Mouse (Mus musculus): ENCODE data around the gene Tmem123. TPM values are rescaled to one million over a fixed set of nuclear protein-coding genes. Genes with fewer than 3 reads are reported as not detected.
A peak's percentile ranks its signal among the peaks of the same experiment; 100 is the strongest.

Gene Tmem123
- polyA plus RNA-seq, 1 experiment = 0.63 TPM

- H3K36me3 ChIP-seq (ENCODE audit: control insufficient read depth) = no peaks in the 10 kb centered on the region
- H3K27me3 ChIP-seq (ENCODE audit: control insufficient read depth) = no peaks in the 10 kb centered on the region
- TF ChIP-seq TAL1 (IDR thresholded peaks at IDR 0.05; ENCODE audit: low read length) = no peak
- TF ChIP-seq GATA1 (IDR thresholded peaks at IDR 0.05; ENCODE audit: low read length) = no peak
- no peak overlapping the region for H3K4me3 ChIP-seq (replicated peaks)
- H3K9me3 ChIP-seq (ENCODE audit: control insufficient read depth, low read length) = peaks cover 2% of the 10 kb centered on the region
- H3K4me1 ChIP-seq (ENCODE audit: control insufficient read depth) = no peaks in the 10 kb centered on the region
Measured at GRCm38 (mm10) chr9:7755889-7756423, 7.9 kb upstream of the Tmem123 start.

- TF ChIP-seq GATA1 (IDR thresholded peaks at IDR 0.05; ENCODE audit: low read length) (no peak), TAL1 (IDR thresholded peaks at IDR 0.05; ENCODE audit: low read length) (no peak)
- Histone ChIP-seq H3K36me3 (ENCODE audit: control insufficient read depth) (peaks cover 3% of the 10 kb centered on the region), H3K4me1 (ENCODE audit: control insufficient read depth) (peaks cover 44% of the 10 kb centered on the region), H3K4me3 (replicated peaks) (no peak overlapping the region), H3K9me3 (ENCODE audit: control insufficient read depth, low read length) (peaks cover 2% of the 10 kb centered on the region), H3K27me3 (ENCODE audit: control insufficient read depth) (no peaks in the 10 kb centered on the region)
Measured at GRCm38 (mm10) chr9:7761906-7762455, 1.9 kb upstream of the Tmem123 start.

- H3K27me3 ChIP-seq (ENCODE audit: control insufficient read depth) = no peaks in the 10 kb centered on the region
- H3K4me3 ChIP-seq (replicated peaks) = no peak overlapping the region
- peaks cover 7% of the 10 kb centered on the region for H3K36me3 ChIP-seq (ENCODE audit: control insufficient read depth)
- H3K9me3 ChIP-seq (ENCODE audit: control insufficient read depth, low read length) = peaks cover 2% of the 10 kb centered on the region
- TF ChIP-seq GATA1 (IDR thresholded peaks at IDR 0.05; ENCODE audit: low read length) = no peak
- no peak for TF ChIP-seq TAL1 (IDR thresholded peaks at IDR 0.05; ENCODE audit: low read length)
- peaks cover 52% of the 10 kb centered on the region for H3K4me1 ChIP-seq (ENCODE audit: control insufficient read depth)
Measured at GRCm38 (mm10) chr9:7762741-7763140, 1.1 kb upstream of the Tmem123 start.

GRCm38 (mm10) chr9:7764463-7764871 is 626 bp downstream of the Tmem123 start:
- Histone ChIP-seq H3K4me1 (ENCODE audit: control insufficient read depth) (peaks cover 56% of the 10 kb centered on the region), H3K36me3 (ENCODE audit: control insufficient read depth) (peaks cover 24% of the 10 kb centered on the region), H3K4me3 (replicated peaks) (peak overlapping the region; percentile 77), H3K27me3 (ENCODE audit: control insufficient read depth) (no peaks in the 10 kb centered on the region), H3K9me3 (ENCODE audit: control insufficient read depth, low read length) (no peaks in the 10 kb centered on the region)
- no peak for TF ChIP-seq GATA1 (IDR thresholded peaks at IDR 0.05; ENCODE audit: low read length)
- TF ChIP-seq TAL1 (IDR thresholded peaks at IDR 0.05; ENCODE audit: low read length) = no peak

- peaks cover 32% of the 10 kb centered on the region for H3K36me3 ChIP-seq (ENCODE audit: control insufficient read depth)
- TF ChIP-seq GATA1 (IDR thresholded peaks at IDR 0.05; ENCODE audit: low read length) = no peak
- no peak for TF ChIP-seq TAL1 (IDR thresholded peaks at IDR 0.05; ENCODE audit: low read length)
- H3K4me1 ChIP-seq (ENCODE audit: control insufficient read depth) = peaks cover 59% of the 10 kb centered on the region
- H3K9me3 ChIP-seq (ENCODE audit: control insufficient read depth, low read length) = no peaks in the 10 kb centered on the region
- H3K27me3 ChIP-seq (ENCODE audit: control insufficient read depth) = no peaks in the 10 kb centered on the region
- peak overlapping the region; percentile 77 for H3K4me3 ChIP-seq (replicated peaks)
Measured at GRCm38 (mm10) chr9:7765236-7765635, 1.4 kb downstream of the Tmem123 start.

GRCm38 (mm10) chr9:7766582-7766981 is 2.7 kb downstream of the Tmem123 start:
- no peaks in the 10 kb centered on the region for H3K9me3 ChIP-seq (ENCODE audit: control insufficient read depth, low read length)
- peaks cover 38% of the 10 kb centered on the region for H3K36me3 ChIP-seq (ENCODE audit: control insufficient read depth)
- peaks cover 60% of the 10 kb centered on the region for H3K4me1 ChIP-seq (ENCODE audit: control insufficient read depth)
- H3K27me3 ChIP-seq (ENCODE audit: control insufficient read depth) = no peaks in the 10 kb centered on the region
- no peak overlapping the region for H3K4me3 ChIP-seq (replicated peaks)
- TF ChIP-seq TAL1 (IDR thresholded peaks at IDR 0.05; ENCODE audit: low read length) (no peak), GATA1 (IDR thresholded peaks at IDR 0.05; ENCODE audit: low read length) (no peak)

- Histone ChIP-seq H3K27me3 (ENCODE audit: control insufficient read depth) (no peaks in the 10 kb centered on the region), H3K9me3 (ENCODE audit: control insufficient read depth, low read length) (no peaks in the 10 kb centered on the region), H3K36me3 (ENCODE audit: control insufficient read depth) (peaks cover 46% of the 10 kb centered on the region), H3K4me1 (ENCODE audit: control insufficient read depth) (peaks cover 59% of the 10 kb centered on the region), H3K4me3 (replicated peaks) (no peak overlapping the region)
- TF ChIP-seq TAL1 (IDR thresholded peaks at IDR 0.05; ENCODE audit: low read length) (no peak), GATA1 (IDR thresholded peaks at IDR 0.05; ENCODE audit: low read length) (no peak)
Measured at GRCm38 (mm10) chr9:7767526-7767925, 3.7 kb downstream of the Tmem123 start.

GRCm38 (mm10) chr9:7769081-7769480 is 5.2 kb downstream of the Tmem123 start:
- TF ChIP-seq TAL1 (IDR thresholded peaks at IDR 0.05; ENCODE audit: low read length) (no peak), GATA1 (IDR thresholded peaks at IDR 0.05; ENCODE audit: low read length) (no peak)
- H3K9me3 ChIP-seq (ENCODE audit: control insufficient read depth, low read length) = no peaks in the 10 kb centered on the region
- H3K36me3 ChIP-seq (ENCODE audit: control insufficient read depth) = peaks cover 61% of the 10 kb centered on the region

GRCm38 (mm10) chr9:7769491-7769890 is 5.7 kb downstream of the Tmem123 start:
- Histone ChIP-seq H3K4me1 (ENCODE audit: control insufficient read depth) (peaks cover 42% of the 10 kb centered on the region), H3K27me3 (ENCODE audit: control insufficient read depth) (no peaks in the 10 kb centered on the region), H3K36me3 (ENCODE audit: control insufficient read depth) (peaks cover 63% of the 10 kb centered on the region), H3K4me3 (replicated peaks) (no peak overlapping the region), H3K9me3 (ENCODE audit: control insufficient read depth, low read length) (no peaks in the 10 kb centered on the region)
- TF ChIP-seq TAL1 (IDR thresholded peaks at IDR 0.05; ENCODE audit: low read length) = no peak
- TF ChIP-seq GATA1 (IDR thresholded peaks at IDR 0.05; ENCODE audit: low read length) = no peak

More at GRCm38 (mm10) chr9:7769081-7769480, 5.2 kb downstream of the Tmem123 start:
- Histone ChIP-seq H3K4me3 (replicated peaks) (no peak overlapping the region), H3K4me1 (ENCODE audit: control insufficient read depth) (peaks cover 43% of the 10 kb centered on the region), H3K27me3 (ENCODE audit: control insufficient read depth) (no peaks in the 10 kb centered on the region)

Measured in erythroblast, embryonic 14.5 days (primary cell).